Mouse (Mus musculus): Measurements from ENCODE around the gene Olfr1411.

- TF ChIP-seq FOSL1 (IDR thresholded peaks at IDR 0.05; ENCODE audit: insufficient read depth, low read length, poor library complexity, severe bottlenecking) (no peak), CTCF (IDR thresholded peaks at IDR 0.05; ENCODE audit: control insufficient read depth, insufficient read depth, insufficient read length) (no peak), CEBPB (IDR thresholded peaks at IDR 0.05; ENCODE audit: low read depth) (no peak)
Measured at GRCm38 (mm10) chr1:92646111-92646510, 51.9 kb downstream of the Olfr1411 start.
